Comparison of ENCODE assay signal across 9 mouse cellular contexts in the genomic region with DNA sequence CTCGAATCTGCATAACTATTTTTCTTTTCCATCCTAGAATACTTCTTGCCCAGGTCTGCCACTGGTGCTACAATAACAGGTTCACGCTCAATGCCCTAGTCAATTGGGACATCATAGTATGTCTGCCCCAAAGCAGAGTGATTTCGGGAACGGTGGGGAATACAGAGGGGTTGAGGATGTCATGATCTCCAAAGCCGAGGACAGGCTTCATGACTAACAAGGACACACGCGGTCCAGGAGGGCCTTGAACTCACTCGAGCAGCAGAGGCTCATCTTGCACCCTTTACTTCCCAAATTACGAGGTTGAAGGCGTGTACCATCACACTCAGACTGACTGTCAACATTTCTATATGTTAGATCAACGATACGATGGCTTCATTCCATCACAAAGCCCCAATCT. TPM values are rescaled to one million over a fixed set of nuclear protein-coding genes. Genes with fewer than 3 reads are reported as not detected.
DNase-seq lines count a peak whose midpoint lies in the region; ATAC-seq lines count a peak whose summit lies in the region.
"Had no signal": no experiment of that assay in that cellular context is flagged by ENCODE, and none has a peak within 500 bp of the region (broad histone marks: within the 10 kb centered on the region; RNA-seq: fewer than 3 reads in every experiment).

No protein-coding gene starts in this region.

- H3K27ac ChIP-seq in intestine, embryonic 16.5 days (ENCODE audit: low read length), result no peak overlapping the region
- no peak overlapping the region for H3K27ac ChIP-seq in intestine, embryonic 15.5 days
- no peak overlapping the region for H3K27ac ChIP-seq in forebrain, embryonic 16.5 days (ENCODE audit: low read length)
- no peak overlapping the region for H3K27ac ChIP-seq in midbrain, embryonic 14.5 days (replicated peaks; ENCODE audit: low read depth, low read length)

- H3K9ac ChIP-seq in intestine, embryonic 16.5 days (ENCODE audit: low read depth, low read length), result no peak overlapping the region
- H3K9ac ChIP-seq in intestine, embryonic 15.5 days, result no peak overlapping the region
- no peak overlapping the region for H3K9ac ChIP-seq in forebrain, embryonic 16.5 days (replicated peaks; ENCODE audit: low read depth, low read length)
- H3K9ac ChIP-seq in midbrain, embryonic 14.5 days (replicated peaks; ENCODE audit: low read length), result no peak overlapping the region

- H3K9me3 ChIP-seq in intestine, embryonic 16.5 days (ENCODE audit: control insufficient read depth, low read length), result no peaks in the 10 kb centered on the region
- no peaks in the 10 kb centered on the region for H3K9me3 ChIP-seq in intestine, embryonic 15.5 days
- H3K9me3 ChIP-seq in forebrain, embryonic 16.5 days (ENCODE audit: control insufficient read depth, low read length), result no peaks in the 10 kb centered on the region
- H3K9me3 ChIP-seq in midbrain, embryonic 14.5 days (ENCODE audit: control insufficient read depth, low read length), result no peaks in the 10 kb centered on the region

- no peak overlapping the region for H3K4me2 ChIP-seq in intestine, embryonic 16.5 days (ENCODE audit: low read depth, low read length)
- no peak overlapping the region for H3K4me2 ChIP-seq in intestine, embryonic 15.5 days (replicated peaks)
- H3K4me2 ChIP-seq in forebrain, embryonic 16.5 days (ENCODE audit: low read length), result no peak overlapping the region
- peak overlapping the region; percentile 45; the same call in 1 of the 2 replicates for H3K4me2 ChIP-seq in midbrain, embryonic 14.5 days (ENCODE audit: low read length)

- WGBS in intestine, embryonic 16.5 days, result 56% methylated on average over 12 of the region's 12 CpGs
- WGBS in intestine, embryonic 15.5 days, result 55% methylated on average over 12 of the region's 12 CpGs
- WGBS in forebrain, embryonic 16.5 days, result 58% methylated on average over 12 of the region's 12 CpGs
- 57% methylated on average over 12 of the region's 12 CpGs for WGBS in midbrain, embryonic 14.5 days

- DNase-seq in adrenal gland, postnatal 10 days, result peak; percentile 34
- DNase-seq in adrenal gland, postnatal 25 days, result no peak
- no peak for DNase-seq in midbrain, embryonic 14.5 days
- no peak for DNase-seq in layer of hippocampus, adult 8-10 months (ENCODE audit: low spot score in 2 of 2)
- no peak for DNase-seq in layer of hippocampus, postnatal 25 days (ENCODE audit: extremely low spot score in 1 of 2, low spot score in 1 of 2)

- H3K27me3 ChIP-seq in intestine, embryonic 16.5 days (replicated peaks; ENCODE audit: control insufficient read depth, insufficient read depth, low read length), result 0 out of 2 replicates have a peak, but pooled peaks cover 2% of the 10 kb centered on the region
- H3K27me3 ChIP-seq in intestine, embryonic 15.5 days (replicated peaks), result no peaks in the 10 kb centered on the region
- H3K27me3 ChIP-seq in forebrain, embryonic 16.5 days (replicated peaks; ENCODE audit: control insufficient read depth, insufficient read depth, low read length), result no peaks in the 10 kb centered on the region
- no peaks in the 10 kb centered on the region for H3K27me3 ChIP-seq in midbrain, embryonic 14.5 days (ENCODE audit: control insufficient read depth, insufficient read depth, low read length)

- H3K36me3 ChIP-seq in intestine, embryonic 16.5 days (ENCODE audit: control insufficient read depth, insufficient read depth, low read length), result 0 out of 2 replicates have a peak, but pooled peaks cover 5% of the 10 kb centered on the region
- H3K36me3 ChIP-seq in intestine, embryonic 15.5 days, result 0 out of 2 replicates have a peak, but pooled peaks cover 9% of the 10 kb centered on the region
- peaks cover 12% of the 10 kb centered on the region for H3K36me3 ChIP-seq in forebrain, embryonic 16.5 days (ENCODE audit: control insufficient read depth, insufficient read depth)
- H3K36me3 ChIP-seq in midbrain, embryonic 14.5 days (ENCODE audit: control insufficient read depth, insufficient read depth, low read length), result peaks cover 19% of the 10 kb centered on the region

- no peak overlapping the region for H3K4me3 ChIP-seq in intestine, embryonic 16.5 days (ENCODE audit: low read length)
- no peak overlapping the region for H3K4me3 ChIP-seq in intestine, embryonic 15.5 days (replicated peaks)
- no peak overlapping the region for H3K4me3 ChIP-seq in forebrain, embryonic 16.5 days (replicated peaks; ENCODE audit: low read length)
- H3K4me3 ChIP-seq in midbrain, embryonic 14.5 days (replicated peaks; ENCODE audit: low read depth, low read length), result no peak overlapping the region

- peak; percentile 18 for ATAC-seq in intestine, embryonic 16.5 days
- ATAC-seq in intestine, embryonic 15.5 days, result no peak
- ATAC-seq in forebrain, embryonic 16.5 days, result peak; percentile 41
- no peak; the same call in 1 of the 2 replicates for ATAC-seq in midbrain, embryonic 14.5 days (ENCODE audit: low FRiP score, low TSS enrichment)

- H3K4me1 ChIP-seq in intestine, embryonic 16.5 days (ENCODE audit: control insufficient read depth, insufficient read depth, low read length), result no peaks in the 10 kb centered on the region
- H3K4me1 ChIP-seq in intestine, embryonic 15.5 days (replicated peaks), result peaks cover 8% of the 10 kb centered on the region; the same call in 1 of the 2 replicates
- H3K4me1 ChIP-seq in forebrain, embryonic 16.5 days (replicated peaks; ENCODE audit: control insufficient read depth, insufficient read depth, low read length), result peaks cover 6% of the 10 kb centered on the region
- H3K4me1 ChIP-seq in midbrain, embryonic 14.5 days (ENCODE audit: control insufficient read depth, insufficient read depth, low read length), result peaks cover 4% of the 10 kb centered on the region; the same call in 1 of the 2 replicates

RNA-seq across cellular contexts. Expression of gene Thrap3, which starts 24.1 kb away (rescaled TPM):
- 100 to 1,000 TPM; 177 to 229 TPM for total RNA-seq in adrenal gland, postnatal 10 days (2021)
- 190 and 232 TPM in 2 replicates for total RNA-seq in adrenal gland, postnatal 25 days (2021)
- polyA plus RNA-seq in intestine, embryonic 16.5 days (2015; fragmentation: Nextera tagmentation; extraction: Ambion mirVana), result 132 and 141 TPM in 2 replicates
- polyA plus RNA-seq in intestine, embryonic 15.5 days (2015; fragmentation: Nextera tagmentation; extraction: Ambion mirVana), result 172 and 202 TPM in 2 replicates
- polyA plus RNA-seq in forebrain, embryonic 16.5 days (2015; fragmentation: Nextera tagmentation; extraction: Ambion mirVana), result 172 and 187 TPM in 2 replicates
- 113 and 167 TPM in 2 replicates for polyA plus RNA-seq in midbrain, embryonic 14.5 days (2014; fragmentation: Nextera tagmentation; extraction: Ambion mirVana)
- 100 to 1,000 TPM; 151 to 172 (median 170) TPM for total RNA-seq in layer of hippocampus, adult 8-10 months (2022)
- total RNA-seq in layer of hippocampus, postnatal 25 days (2021), result 100 to 1,000 TPM; 133 to 154 TPM

RNA-seq across cellular contexts. Expression of gene Map7d1, which starts 29.5 kb away (rescaled TPM):
- total RNA-seq in adrenal gland, postnatal 10 days (2021), result 10 to 100 TPM; 60.4 to 72.7 TPM
- 55.0 and 68.0 TPM in 2 replicates for total RNA-seq in adrenal gland, postnatal 25 days (2021)
- polyA plus RNA-seq in intestine, embryonic 16.5 days (2015; fragmentation: Nextera tagmentation; extraction: Ambion mirVana), result 13.1 and 16.7 TPM in 2 replicates
- polyA plus RNA-seq in intestine, embryonic 15.5 days (2015; fragmentation: Nextera tagmentation; extraction: Ambion mirVana), result 26.7 and 27.6 TPM in 2 replicates
- polyA plus RNA-seq in forebrain, embryonic 16.5 days (2015; fragmentation: Nextera tagmentation; extraction: Ambion mirVana), result 64.7 and 68.7 TPM in 2 replicates
- 78.3 and 85.3 TPM in 2 replicates for polyA plus RNA-seq in midbrain, embryonic 14.5 days (2014; fragmentation: Nextera tagmentation; extraction: Ambion mirVana)
- total RNA-seq in layer of hippocampus, adult 8-10 months (2022), result 100 to 1,000 TPM; 240 to 257 (median 248) TPM
- total RNA-seq in layer of hippocampus, postnatal 25 days (2021), result 100 to 1,000 TPM; 242 to 265 TPM

RNA-seq across cellular contexts. Expression of gene Trappc3, which starts 35.5 kb away (rescaled TPM):
- total RNA-seq in adrenal gland, postnatal 10 days (2021), result 10 to 100 TPM; 73.1 to 74.8 TPM
- total RNA-seq in adrenal gland, postnatal 25 days (2021), result 88.0 and 93.9 TPM in 2 replicates
- 105 and 107 TPM in 2 replicates for polyA plus RNA-seq in intestine, embryonic 16.5 days (2015; fragmentation: Nextera tagmentation; extraction: Ambion mirVana)
- polyA plus RNA-seq in intestine, embryonic 15.5 days (2015; fragmentation: Nextera tagmentation; extraction: Ambion mirVana), result 94.2 and 99.7 TPM in 2 replicates
- 179 and 192 TPM in 2 replicates for polyA plus RNA-seq in forebrain, embryonic 16.5 days (2015; fragmentation: Nextera tagmentation; extraction: Ambion mirVana)
- polyA plus RNA-seq in midbrain, embryonic 14.5 days (2014; fragmentation: Nextera tagmentation; extraction: Ambion mirVana), result 37.1 and 124 TPM in 2 replicates
- total RNA-seq in layer of hippocampus, adult 8-10 months (2022), result 10 to 100 TPM; 79.9 to 89.9 (median 85.1) TPM
- 10 to 100 TPM; 84.7 to 84.9 TPM for total RNA-seq in layer of hippocampus, postnatal 25 days (2021)

RNA-seq across cellular contexts. Expression of gene Col8a2, which starts 60.0 kb away (rescaled TPM):
- 1 to 10 TPM; 5.5 to 5.6 TPM for total RNA-seq in adrenal gland, postnatal 10 days (2021)
- total RNA-seq in adrenal gland, postnatal 25 days (2021), result 1.7 and 2.4 TPM in 2 replicates
- polyA plus RNA-seq in intestine, embryonic 16.5 days (2015; fragmentation: Nextera tagmentation; extraction: Ambion mirVana), result 3.5 and 4.5 TPM in 2 replicates
- polyA plus RNA-seq in intestine, embryonic 15.5 days (2015; fragmentation: Nextera tagmentation; extraction: Ambion mirVana), result 7.1 and 8.2 TPM in 2 replicates
- 2.1 and 3.6 TPM in 2 replicates for polyA plus RNA-seq in forebrain, embryonic 16.5 days (2015; fragmentation: Nextera tagmentation; extraction: Ambion mirVana)
- polyA plus RNA-seq in midbrain, embryonic 14.5 days (2014; fragmentation: Nextera tagmentation; extraction: Ambion mirVana), result 0.57 and 1.1 TPM in 2 replicates
- total RNA-seq in layer of hippocampus, adult 8-10 months (2022), result 1 to 10 TPM; 1.7 to 2.3 (median 2.0) TPM
- 1 to 10 TPM; 1.2 to 1.5 TPM for total RNA-seq in layer of hippocampus, postnatal 25 days (2021)
- total RNA-seq: megakaryocyte progenitor cell, adult 5-6 weeks had no signal

Comparison
In these comparisons a context has a peak if more than half of its experiments do, and no peak if none do; other contexts are left out.
1. ATAC-seq: peak in intestine, embryonic 16.5 days (single experiment) and forebrain, embryonic 16.5 days (single experiment); none in intestine, embryonic 15.5 days (single experiment) and midbrain, embryonic 14.5 days (single experiment).